Mouse (Mus musculus): ENCODE measurements around the gene Taf3. TPM values are rescaled to one million over a fixed set of nuclear protein-coding genes. Genes with fewer than 3 reads are reported as not detected.

Taf3 gene
- total and polyA plus RNA-seq, 3 experiments: 3.1 to 13.4 (median 6.0) TPM

DNA sequence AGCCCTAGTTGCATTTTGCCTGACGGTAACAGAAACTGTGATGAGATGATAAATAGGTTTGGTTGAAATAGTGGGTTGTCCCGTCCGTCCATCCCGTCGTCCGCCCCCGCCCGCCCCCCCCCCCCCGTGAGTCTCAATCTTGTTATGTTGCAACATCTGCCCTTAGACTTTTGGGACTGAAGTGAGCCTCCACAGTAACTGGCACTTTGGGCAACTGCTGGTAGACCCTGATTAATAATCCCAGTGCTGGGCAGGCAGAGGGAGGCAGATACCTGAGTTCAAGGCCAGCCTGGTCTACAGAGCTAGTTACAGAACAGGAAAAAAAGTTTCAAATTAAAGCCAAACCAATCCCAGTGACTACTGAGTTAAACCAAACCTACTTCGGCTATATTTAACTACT is 1.1 kb upstream of the Taf3 start:
- TF ChIP-seq KAT2A (IDR thresholded peaks at IDR 0.05; ENCODE audit: insufficient replicate concordance, low read length) (no peak), PAX5 (IDR thresholded peaks at IDR 0.05; ENCODE audit: low read length) (no peak), NRF1 (IDR thresholded peaks at IDR 0.05; ENCODE audit: low read depth, low read length) (no peak)
- H3K27me3 ChIP-seq (replicated peaks): no peaks in the 10 kb centered on the region
- H3K36me3 ChIP-seq (replicated peaks in 1 of 2; ENCODE audit: control insufficient read depth in 1 of 2, insufficient read depth in 1 of 2, low read length in 1 of 2): peaks cover 10 to 26% of the 10 kb centered on the region in 2 experiments
- DNase-seq (ENCODE audit: extremely low read depth): no peak
- peak overlapping the region; percentile 97 for H3K4me2 ChIP-seq (ENCODE audit: insufficient read depth, low read depth, poor library complexity, severe bottlenecking)
- dilution Hi-C loops (cut with MboI; ENCODE audit: extremely low pct_ligation_motif_present, extremely low pct_unique_long_range_greater_than_20kb, low sequenced_read_pairs) (no loop called here), in situ Hi-C loops (cut with MboI; ENCODE audit: low pct_ligation_motif_present, low pct_unique_long_range_greater_than_20kb, low sequenced_read_pairs) (no loop called here)
- no peak overlapping the region for H3K27ac ChIP-seq (ENCODE audit: insufficient read depth, low read depth)
- H3K4me1 ChIP-seq (ENCODE audit: control insufficient read depth in 1 of 2, insufficient read depth in 2 of 2): peaks cover 0 to 21% of the 10 kb centered on the region in 2 experiments; a peak in 2 of 4 replicates
- peaks cover 26% of the 10 kb centered on the region for H3K79me2 ChIP-seq (replicated peaks; ENCODE audit: control insufficient read depth, extremely low read depth, insufficient read depth, poor library complexity, severe bottlenecking)
- no peaks in the 10 kb centered on the region for H3K9me3 ChIP-seq (replicated peaks; ENCODE audit: low read length)
- peak overlapping the region; percentile 69 to 98 (median 84) for H3K4me3 ChIP-seq (replicated peaks in 1 of 3; ENCODE audit: low read depth in 2 of 3, low read length in 2 of 3, poor library complexity in 1 of 3)
- peak overlapping the region; percentile 51; the same call in 1 of the 2 replicates for H3K9ac ChIP-seq (ENCODE audit: insufficient read depth, low read depth)

DNA sequence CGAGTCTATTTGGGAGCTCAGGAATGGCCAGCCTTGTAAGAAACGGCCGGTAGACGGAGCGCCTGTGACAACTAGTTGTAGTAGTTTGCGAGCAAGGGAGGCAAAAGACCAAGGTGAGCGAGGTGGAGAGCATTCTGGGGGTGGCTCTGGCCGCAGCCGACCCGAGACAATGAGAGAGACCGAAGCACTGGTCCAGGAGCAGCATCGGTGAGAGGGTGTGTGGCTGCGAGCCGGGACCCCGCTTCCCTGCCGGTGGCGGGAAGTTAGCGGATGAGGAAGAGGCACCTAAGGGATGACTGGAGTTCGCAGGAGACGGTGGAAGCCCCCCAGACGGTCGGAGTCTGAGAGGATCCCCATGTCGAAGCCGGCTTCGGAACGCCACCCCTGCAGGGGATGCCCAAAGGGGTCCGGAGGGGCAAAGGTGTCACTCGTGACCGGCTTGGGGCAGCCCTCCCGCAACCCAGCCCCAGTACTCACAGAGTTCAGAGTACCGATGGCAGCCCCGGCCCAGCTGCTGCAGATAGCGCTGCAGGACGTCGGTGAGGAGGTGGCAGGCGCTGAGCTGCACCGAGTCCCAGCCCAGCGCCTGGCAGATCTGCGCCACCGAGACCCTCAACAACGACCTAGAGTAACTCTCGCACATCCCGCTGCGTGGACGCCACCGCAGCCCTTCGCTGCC is 499 bp downstream of the Taf3 start:
- peak overlapping the region; percentile 61 for H3K9ac ChIP-seq (ENCODE audit: insufficient read depth, low read depth)
- peak overlapping the region; percentile 84 to 98 (median 86) for H3K4me3 ChIP-seq (replicated peaks in 1 of 3; ENCODE audit: low read depth in 2 of 3, low read length in 2 of 3, poor library complexity in 1 of 3)
- H3K27me3 ChIP-seq (replicated peaks): no peaks in the 10 kb centered on the region
- H3K4me2 ChIP-seq (ENCODE audit: insufficient read depth, low read depth, poor library complexity, severe bottlenecking): peak overlapping the region; percentile 89
- H3K4me1 ChIP-seq (ENCODE audit: control insufficient read depth in 1 of 2, insufficient read depth in 2 of 2): peaks cover 0 to 21% of the 10 kb centered on the region in 2 experiments; a peak in 2 of 4 replicates
- peak; percentile 25 for DNase-seq (ENCODE audit: extremely low read depth)
- no peaks in the 10 kb centered on the region for H3K9me3 ChIP-seq (replicated peaks; ENCODE audit: low read length)
- H3K36me3 ChIP-seq (replicated peaks in 1 of 2; ENCODE audit: control insufficient read depth in 1 of 2, insufficient read depth in 1 of 2, low read length in 1 of 2): peaks cover 4 to 16% of the 10 kb centered on the region in 2 experiments
- H3K27ac ChIP-seq (ENCODE audit: insufficient read depth, low read depth): no peak overlapping the region
- in situ Hi-C loops (cut with MboI; ENCODE audit: low pct_ligation_motif_present, low pct_unique_long_range_greater_than_20kb, low sequenced_read_pairs): no loop called here
- dilution Hi-C loops (cut with MboI; ENCODE audit: extremely low pct_ligation_motif_present, extremely low pct_unique_long_range_greater_than_20kb, low sequenced_read_pairs): no loop called here
- peaks cover 30% of the 10 kb centered on the region for H3K79me2 ChIP-seq (replicated peaks; ENCODE audit: control insufficient read depth, extremely low read depth, insufficient read depth, poor library complexity, severe bottlenecking)
- TF ChIP-seq POLR2AphosphoS2 (IDR thresholded peaks at IDR 0.05; ENCODE audit: low read depth, low read length) (no peak), CTCF (conservative IDR thresholded peaks at IDR 0.05 in 1 of 2, IDR thresholded peaks at IDR 0.05 in 1 of 2; ENCODE audit: low read depth in 2 of 2, low read length in 2 of 2) (peak in 1 of 2 experiments; percentile 22; a peak in 1 of 4 replicates), TCF12 (IDR thresholded peaks at IDR 0.05; ENCODE audit: low read depth, low read length) (no peak)

- TF ChIP-seq TBP (conservative IDR thresholded peaks at IDR 0.05; ENCODE audit: low read depth, low read length): no peak
- peaks cover 4 to 51% of the 10 kb centered on the region in 2 experiments for H3K36me3 ChIP-seq (replicated peaks in 1 of 2; ENCODE audit: control insufficient read depth in 1 of 2, insufficient read depth in 1 of 2, low read length in 1 of 2)
These were observed 13.4 kb downstream of the Taf3 start for GRCm38 (mm10) chr2:10034976-10035375.

More at GRCm38 (mm10) chr2:10034976-10035375, 13.4 kb downstream of the Taf3 start:
- Histone ChIP-seq H3K4me1 (ENCODE audit: control insufficient read depth in 1 of 2, insufficient read depth in 2 of 2) (no peaks in the 10 kb centered on the region), H3K79me2 (replicated peaks; ENCODE audit: control insufficient read depth, extremely low read depth, insufficient read depth, poor library complexity, severe bottlenecking) (peaks cover 4% of the 10 kb centered on the region; the same call in 1 of the 2 replicates), H3K4me2 (ENCODE audit: insufficient read depth, low read depth, poor library complexity, severe bottlenecking) (no peak overlapping the region), H3K9me3 (replicated peaks; ENCODE audit: low read length) (no peaks in the 10 kb centered on the region), H3K27me3 (replicated peaks) (no peaks in the 10 kb centered on the region), H3K9ac (ENCODE audit: insufficient read depth, low read depth) (no peak overlapping the region), H3K4me3 (replicated peaks in 1 of 3; ENCODE audit: low read depth in 2 of 3, low read length in 2 of 3, poor library complexity in 1 of 3) (no peak overlapping the region), H3K27ac (ENCODE audit: insufficient read depth, low read depth) (no peak overlapping the region)
- DNase-seq (ENCODE audit: extremely low read depth): no peak
- dilution Hi-C loops (cut with MboI; ENCODE audit: extremely low pct_ligation_motif_present, extremely low pct_unique_long_range_greater_than_20kb, low sequenced_read_pairs): no loop called here
- in situ Hi-C loops (cut with MboI; ENCODE audit: low pct_ligation_motif_present, low pct_unique_long_range_greater_than_20kb, low sequenced_read_pairs): no loop called here
